Mouse (Mus musculus) CH12.LX (cell line): ENCODE data around the gene Smim22. TPM values are rescaled to one million over a fixed set of nuclear protein-coding genes. Genes with fewer than 3 reads are reported as not detected.

Source experiments
- DNase-seq: peaks from one replicate; pipeline ENCODE4 v3.0.0-alpha.2; 2013; ENCODE audit errors: extremely low read depth
- H3K27ac ChIP-seq: 2 replicates; pipeline ENCODE4 v1.5.1; 2012; ENCODE audit warnings: low read depth, mild to moderate bottlenecking, control low read depth, moderate library complexity; ENCODE audit not compliant: insufficient read depth
- H3K27me3 ChIP-seq: replicated peaks from 2 replicates; pipeline ENCODE3; 2012; ENCODE audit warnings: inconsistent platforms
- H3K36me3 ChIP-seq, 2 experiments: replicated peaks in 1 of 2; 2 replicates each; pipeline versions ENCODE3 to v1.6.1; 2012; ENCODE audit warnings: inconsistent platforms in 1 of 2, low read length in 1 of 2, mild to moderate bottlenecking in 1 of 2, mixed read lengths in 1 of 2, moderate library complexity in 1 of 2; ENCODE audit not compliant: control insufficient read depth in 1 of 2, insufficient read depth in 1 of 2
- H3K4me1 ChIP-seq, 2 experiments: 2 replicates each; pipeline ENCODE4 v1.6.1; 2012; ENCODE audit warnings: inconsistent platforms in 1 of 2, moderate library complexity in 1 of 2; ENCODE audit not compliant: insufficient read depth in 2 of 2, control insufficient read depth in 1 of 2
- H3K4me2 ChIP-seq: 2 replicates; pipeline ENCODE4 v1.6.1; 2012; ENCODE audit warnings: low read depth, mild to moderate bottlenecking, control low read depth; ENCODE audit not compliant: poor library complexity, insufficient read depth, severe bottlenecking
- H3K4me3 ChIP-seq, 3 experiments: fragments of 150-350 bp in 1 of 3; sonication (generic) in 1 of 3; replicated peaks in 1 of 3; 2 replicates each; pipeline versions ENCODE3 to v1.5.1; 2011 to 2012; ENCODE audit warnings: low read depth in 2 of 3, low read length in 2 of 3, mild to moderate bottlenecking in 2 of 3, moderate library complexity in 2 of 3, control low read depth in 1 of 3, improper control_type of control experiment in 1 of 3, inconsistent platforms in 1 of 3, mixed read lengths in 1 of 3; ENCODE audit not compliant: poor library complexity in 1 of 3
- H3K79me2 ChIP-seq: replicated peaks from 2 replicates; pipeline ENCODE4 v1.6.1; 2012; ENCODE audit warnings: mild to moderate bottlenecking, moderate library complexity; ENCODE audit not compliant: control insufficient read depth, poor library complexity, insufficient read depth, severe bottlenecking; ENCODE audit errors: extremely low read depth
- H3K9ac ChIP-seq: 2 replicates; pipeline ENCODE4 v1.6.1; 2012; ENCODE audit warnings: low read depth, mild to moderate bottlenecking, control low read depth, moderate library complexity; ENCODE audit not compliant: insufficient read depth
- H3K9me3 ChIP-seq: replicated peaks from 2 replicates; pipeline ENCODE3; 2012; ENCODE audit warnings: low read length, inconsistent platforms, mixed read lengths
- BHLHE40 ChIP-seq: IDR thresholded peaks from 2 replicates; pipeline ENCODE4 v1.6.1; 2011; ENCODE audit warnings: mild to moderate bottlenecking, low read depth, low read length, improper control_type of control experiment
- CHD1 ChIP-seq: IDR thresholded peaks from 2 replicates; pipeline ENCODE4 v1.6.1; 2012; ENCODE audit warnings: low read depth, low read length, improper control_type of control experiment, inconsistent platforms
- CHD2 ChIP-seq: IDR thresholded peaks from 2 replicates; pipeline ENCODE4 v1.6.1; 2011; ENCODE audit warnings: low read length, improper control_type of control experiment
- CTCF ChIP-seq, 2 experiments: IDR thresholded peaks in 1 of 2; conservative IDR thresholded peaks in 1 of 2; 2 replicates each; pipeline ENCODE4 v1.5.1; 2011 to 2012; ENCODE audit warnings: low read depth in 2 of 2, low read length in 2 of 2, improper control_type of control experiment in 1 of 2, inconsistent platforms in 1 of 2, mild to moderate bottlenecking in 1 of 2, moderate library complexity in 1 of 2
- ELF1 ChIP-seq: IDR thresholded peaks from 2 replicates; pipeline ENCODE4 v1.6.1; 2014; ENCODE audit warnings: low read depth, mild to moderate bottlenecking, inconsistent platforms, low read length, improper control_type of control experiment
- EP300 ChIP-seq: IDR thresholded peaks from 2 replicates; pipeline ENCODE4 v1.6.1; 2011; ENCODE audit warnings: low read length, improper control_type of control experiment
- ETS1 ChIP-seq: conservative IDR thresholded peaks from 2 replicates; pipeline ENCODE4 v1.6.1; 2012; ENCODE audit warnings: low read depth, mild to moderate bottlenecking, inconsistent platforms, low read length, improper control_type of control experiment, moderate library complexity
- GABPA ChIP-seq: IDR thresholded peaks from 2 replicates; pipeline ENCODE4 v1.6.1; 2012; ENCODE audit warnings: low read depth, low read length, improper control_type of control experiment, inconsistent platforms; ENCODE audit not compliant: insufficient replicate concordance
- IRF4 ChIP-seq: IDR thresholded peaks from 2 replicates; pipeline ENCODE4 v1.6.1; 2014; ENCODE audit warnings: low read depth, mild to moderate bottlenecking, inconsistent platforms, low read length, improper control_type of control experiment
- JUN ChIP-seq: IDR thresholded peaks from 2 replicates; pipeline ENCODE4 v1.6.1; 2011; ENCODE audit warnings: low read depth, mild to moderate bottlenecking, low read length, improper control_type of control experiment, moderate library complexity; ENCODE audit not compliant: insufficient read depth
- MAFK ChIP-seq: IDR thresholded peaks from 2 replicates; pipeline ENCODE4 v1.6.1; 2011; ENCODE audit warnings: low read length, improper control_type of control experiment; ENCODE audit not compliant: insufficient replicate concordance
- MAZ ChIP-seq: IDR thresholded peaks from 2 replicates; pipeline ENCODE4 v1.6.1; 2012; ENCODE audit warnings: low read depth, mild to moderate bottlenecking, inconsistent platforms, low read length, improper control_type of control experiment, moderate library complexity
- MEF2A ChIP-seq: IDR thresholded peaks from 2 replicates; pipeline ENCODE4 v1.6.1; 2014; ENCODE audit warnings: low read depth, mild to moderate bottlenecking, inconsistent platforms, low read length, improper control_type of control experiment, borderline replicate concordance
- MXI1 ChIP-seq: IDR thresholded peaks from 2 replicates; pipeline ENCODE4 v1.6.1; 2011; ENCODE audit warnings: mild to moderate bottlenecking, low read depth, low read length, improper control_type of control experiment
- MYC ChIP-seq: IDR thresholded peaks from 2 replicates; pipeline ENCODE4 v1.6.1; 2011; ENCODE audit warnings: low read depth, mild to moderate bottlenecking, improper control_type of control experiment, low read length
- NELFE ChIP-seq: IDR thresholded peaks from 2 replicates; pipeline ENCODE4 v1.6.1; 2011; ENCODE audit warnings: low read depth, low read length, improper control_type of control experiment
- NRF1 ChIP-seq: IDR thresholded peaks from 2 replicates; pipeline ENCODE4 v1.6.1; 2014; ENCODE audit warnings: low read depth, mild to moderate bottlenecking, inconsistent platforms, low read length, improper control_type of control experiment, moderate library complexity
- PAX5 ChIP-seq: IDR thresholded peaks from 2 replicates; pipeline ENCODE4 v1.6.1; 2012; ENCODE audit warnings: low read length, inconsistent platforms, mixed read lengths
- POLR2A ChIP-seq: IDR thresholded peaks from 2 replicates; pipeline ENCODE4 v1.6.1; 2011; ENCODE audit warnings: low read depth, mild to moderate bottlenecking, improper control_type of control experiment, low read length
- RAD21 ChIP-seq: IDR thresholded peaks from 2 replicates; pipeline ENCODE4 v1.6.1; 2011; ENCODE audit warnings: low read depth, mild to moderate bottlenecking, low read length, improper control_type of control experiment, moderate library complexity
- RCOR1 ChIP-seq: conservative IDR thresholded peaks from 2 replicates; pipeline ENCODE4 v1.6.1; 2012; ENCODE audit warnings: low read depth, mild to moderate bottlenecking, inconsistent platforms, low read length, improper control_type of control experiment
- SIN3A ChIP-seq: IDR thresholded peaks from 2 replicates; pipeline ENCODE4 v1.6.1; 2012; ENCODE audit warnings: low read length, improper control_type of control experiment, inconsistent platforms
- SMC3 ChIP-seq: IDR thresholded peaks from 2 replicates; pipeline ENCODE4 v1.6.1; 2011; ENCODE audit warnings: low read depth, low read length, improper control_type of control experiment
- TCF12 ChIP-seq: IDR thresholded peaks from 2 replicates; pipeline ENCODE4 v1.6.1; 2014; ENCODE audit warnings: low read depth, mild to moderate bottlenecking, inconsistent platforms, low read length, improper control_type of control experiment
- UBTF ChIP-seq: IDR thresholded peaks from 2 replicates; pipeline ENCODE4 v1.6.1; 2012; ENCODE audit warnings: low read depth, mild to moderate bottlenecking, inconsistent platforms, low read length, improper control_type of control experiment, moderate library complexity
- USF1 ChIP-seq: IDR thresholded peaks from 2 replicates; pipeline ENCODE4 v1.6.1; 2014; ENCODE audit warnings: low read depth, mild to moderate bottlenecking, inconsistent platforms, low read length, improper control_type of control experiment
- USF2 ChIP-seq: conservative IDR thresholded peaks from 2 replicates; pipeline ENCODE4 v1.6.1; 2011; ENCODE audit warnings: low read depth, low read length, improper control_type of control experiment
- ZC3H11A ChIP-seq: IDR thresholded peaks from 2 replicates; pipeline ENCODE4 v1.6.1; 2012; ENCODE audit warnings: low read depth, mild to moderate bottlenecking, inconsistent platforms, low read length, improper control_type of control experiment
- dilution Hi-C: fragments of 300-500 bp; cut with MboI; formaldehyde crosslinking; loops from 2 replicates; pipeline ENCODE4 v1.14.3; 2020; ENCODE audit warnings: low sequenced_read_pairs; ENCODE audit not compliant: extremely low pct_unique_long_range_greater_than_20kb, extremely low pct_ligation_motif_present
- in situ Hi-C: fragments of 300-500 bp; cut with MboI; formaldehyde crosslinking; loops from 3 replicates; pipeline ENCODE4 v1.14.3; 2019; ENCODE audit warnings: low sequenced_read_pairs, low pct_ligation_motif_present, low pct_unique_long_range_greater_than_20kb, mixed read lengths
- polyA plus RNA-seq: library from polyadenylated mRNA; unstranded; fragments of >175 nt; gene quantifications from 2 replicates; pipeline ENCODE4 v1.2.1, GENCODE M21; 2012; ENCODE audit warnings: low read depth; ENCODE audit not compliant: insufficient read length
- total RNA-seq, 2 experiments: library from RNA; depleted of rRNA; stranded (reverse); fragments of 300-350 nt in 1 of 2; fragments of >200 nt in 1 of 2; gene quantifications; 2 replicates each; pipeline ENCODE4 v1.2.3; 2012 to 2014

The Smim22 gene
- total and polyA plus RNA-seq, 3 experiments: not detected

- dilution Hi-C loops: no loop called here
- DNase-seq: peak; percentile 51
- H3K36me3 ChIP-seq: peaks cover 40 to 67% of the 10 kb centered on the region in 2 experiments
These were observed 5.2 kb downstream of the Smim22 start for GRCm38 (mm10) chr16:5012036-5013005.

GRCm38 (mm10) chr16:5013054-5013838 lies 6.2 kb downstream of the Smim22 start, which contains the start of gene Rogdi:
Gene Rogdi, minus strand, starts transcription at chr16:5013553.
- Histone ChIP-seq H3K36me3 (peaks cover 45 to 67% of the 10 kb centered on the region in 2 experiments), H3K79me2 (no peaks in the 10 kb centered on the region), H3K9me3 (no peaks in the 10 kb centered on the region), H3K4me3 (peak within 1 kb of the TSS; percentile 68 to 97 (median 68)), H3K27ac (peak within 1 kb of the TSS; percentile 78), H3K9ac (peak within 1 kb of the TSS; percentile 11; the same call in 1 of the 2 replicates), H3K4me2 (peak within 1 kb of the TSS; percentile 90), H3K27me3 (no peaks in the 10 kb centered on the region), H3K4me1 (peaks cover 19 to 48% of the 10 kb centered on the region in 2 experiments)
- in situ Hi-C loops (no loop called here), dilution Hi-C loops (no loop called here)
- peak; percentile 100 for DNase-seq
- TF ChIP-seq MYC (no peak), CHD2 (peak; percentile 94), JUN (no peak), MEF2A (peak; percentile 74), MAZ (no peak), RAD21 (no peak), CHD1 (no peak), MXI1 (peak; percentile 88), MAFK (no peak), UBTF (no peak; the same call in 1 of the 2 replicates), GABPA (no peak), PAX5 (no peak), NRF1 (peak; percentile 60), IRF4 (peak; percentile 21; the same call in 1 of the 2 replicates), POLR2A (peak; percentile 85), CTCF (conservative IDR thresholded peaks at IDR 0.05 in 1 of 2, IDR thresholded peaks at IDR 0.05 in 1 of 2; ENCODE audit: low read depth in 2 of 2, low read length in 2 of 2) (peak in 1 of 2 experiments; percentile 49; a peak in 2 of 4 replicates), ZC3H11A (no peak), SMC3 (peak; percentile 21), EP300 (no peak), ELF1 (peak; percentile 59; the same call in 1 of the 2 replicates), USF1 (peak; percentile 28), USF2 (no peak), NELFE (peak; percentile 77; the same call in 1 of the 2 replicates), RCOR1 (no peak), SIN3A (peak; percentile 76; the same call in 1 of the 2 replicates)

More at GRCm38 (mm10) chr16:5012036-5013005, 5.2 kb downstream of the Smim22 start:
- Histone ChIP-seq H3K4me2 (peak overlapping the region; percentile 90), H3K9ac (peak overlapping the region; percentile 11; the same call in 1 of the 2 replicates), H3K9me3 (no peaks in the 10 kb centered on the region), H3K4me1 (peaks cover 19 to 48% of the 10 kb centered on the region in 2 experiments), H3K79me2 (no peaks in the 10 kb centered on the region), H3K4me3 (peak overlapping the region; percentile 68 to 97 (median 68)), H3K27me3 (no peaks in the 10 kb centered on the region), H3K27ac (peak overlapping the region; percentile 78)
- TF ChIP-seq ETS1 (peak; percentile 20; the same call in 1 of the 2 replicates), SMC3 (no peak), ELF1 (no peak), MAZ (no peak), CHD1 (peak; percentile 65; the same call in 1 of the 2 replicates), TCF12 (0 out of 2 replicates have a peak, but pooled peaks have one; percentile 15), BHLHE40 (0 out of 2 replicates have a peak, but pooled peaks have one; percentile 16)
- in situ Hi-C loops: no loop called here
